Mouse (Mus musculus) C2C12 (cell line): ENCODE data around the gene Hdc. TPM values are rescaled to one million over a fixed set of nuclear protein-coding genes. Genes with fewer than 3 reads are reported as not detected.

ENCODE experiments used
- H3K27me3 ChIP-seq: one replicate; pipeline ENCODE4 v1.6.1; 2011; ENCODE audit not compliant: control insufficient read depth, insufficient read depth, insufficient read length
- H3K36me3 ChIP-seq: one replicate; pipeline ENCODE4 v1.6.1; 2011; ENCODE audit not compliant: control insufficient read depth, insufficient read depth
- H3K4me3 ChIP-seq: one replicate; pipeline ENCODE4 v1.5.1; 2011; ENCODE audit warnings: mild to moderate bottlenecking, control low read depth; ENCODE audit not compliant: poor library complexity, insufficient read depth, severe bottlenecking
- H3K79me2 ChIP-seq: one replicate; pipeline ENCODE4 v1.6.1; 2011; ENCODE audit not compliant: control insufficient read depth, insufficient read depth
- H3K79me3 ChIP-seq: one replicate; pipeline ENCODE4 v1.6.1; 2011; ENCODE audit warnings: low read depth, control low read depth
- H3ac ChIP-seq: one replicate; pipeline ENCODE3; 2011; ENCODE audit warnings: low read depth; ENCODE audit not compliant: control insufficient read depth, insufficient read length
- CEBPB ChIP-seq: IDR thresholded peaks from one replicate; pipeline ENCODE4 v1.6.1; 2011; ENCODE audit warnings: low read depth, mild to moderate bottlenecking, control low read depth, moderate library complexity
- CTCF ChIP-seq: IDR thresholded peaks from one replicate; pipeline ENCODE4 v1.5.1; 2011; ENCODE audit not compliant: control insufficient read depth, insufficient read depth, insufficient read length
- FOSL1 ChIP-seq: IDR thresholded peaks from one replicate; pipeline ENCODE4 v1.8.0; 2011; ENCODE audit warnings: mild to moderate bottlenecking, low read length; ENCODE audit not compliant: poor library complexity, insufficient read depth, severe bottlenecking
- MAX ChIP-seq: IDR thresholded peaks from one replicate; pipeline ENCODE4 v1.6.1; 2011; ENCODE audit warnings: mild to moderate bottlenecking, control low read depth
- MYOD1 ChIP-seq: IDR thresholded peaks from one replicate; pipeline ENCODE4 v1.6.1; 2011; ENCODE audit warnings: low read depth; ENCODE audit not compliant: control insufficient read depth, insufficient read length
- MYOG ChIP-seq: IDR thresholded peaks from one replicate; pipeline ENCODE4 v1.6.1; 2011; ENCODE audit not compliant: control insufficient read depth, insufficient read length; ENCODE audit errors: extremely low read depth
- USF1 ChIP-seq: IDR thresholded peaks from one replicate; pipeline ENCODE4 v1.6.1; 2011; ENCODE audit warnings: low read depth, mild to moderate bottlenecking, control low read depth, moderate library complexity
- polyA plus RNA-seq: library from polyadenylated mRNA; unstranded; fragments of >200 nt; fragmentation: generic; extraction: Trizol; gene quantifications from one replicate; pipeline ENCODE4 v1.2.1, GENCODE M21; 2012; ENCODE audit warnings: missing spikeins

Hdc gene
- polyA plus RNA-seq, 1 experiment = 0.13 TPM

DNA sequence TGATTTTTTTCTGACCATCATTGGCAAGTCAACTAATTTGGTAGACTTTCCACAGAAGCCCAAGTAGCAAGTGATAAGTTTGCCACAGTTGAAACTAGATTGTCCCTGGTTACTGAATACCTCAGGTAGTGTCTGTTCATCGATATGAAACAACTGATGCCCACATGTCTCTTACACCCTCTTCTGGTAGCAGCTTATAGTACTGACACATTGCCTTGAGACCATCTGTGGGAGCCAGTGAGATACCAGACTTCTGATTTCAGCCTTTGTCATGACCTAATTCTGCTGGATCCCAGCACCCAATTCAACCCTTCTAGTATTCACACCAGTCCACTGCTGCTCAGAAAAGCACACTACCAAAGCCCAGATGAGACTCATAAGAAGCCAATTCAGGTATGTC is 25.7 kb upstream of the Hdc start:
- H3K36me3 ChIP-seq = peaks cover 80% of the 10 kb centered on the region
- H3K79me3 ChIP-seq = no peaks in the 10 kb centered on the region
- H3K27me3 ChIP-seq = no peaks in the 10 kb centered on the region
- no peak for TF ChIP-seq CEBPB
- no peak for TF ChIP-seq FOSL1
- no peak for TF ChIP-seq USF1
- no peak for TF ChIP-seq CTCF
- TF ChIP-seq MAX = no peak
- no peak for TF ChIP-seq MYOG
- TF ChIP-seq MYOD1 = no peak
- H3K4me3 ChIP-seq = no peak overlapping the region
- H3K79me2 ChIP-seq = no peaks in the 10 kb centered on the region
- H3ac ChIP-seq = no peak overlapping the region

GRCm38 (mm10) chr2:126640298-126640697 is 21.2 kb upstream of the Hdc start:
- H3K27me3 ChIP-seq = no peaks in the 10 kb centered on the region
- no peaks in the 10 kb centered on the region for H3K79me3 ChIP-seq
- no peaks in the 10 kb centered on the region for H3K79me2 ChIP-seq
- no peak overlapping the region for H3ac ChIP-seq
- TF ChIP-seq MYOG (no peak), CTCF (no peak), MYOD1 (no peak), MAX (no peak), CEBPB (no peak)
- peaks cover 61% of the 10 kb centered on the region for H3K36me3 ChIP-seq
- no peak overlapping the region for H3K4me3 ChIP-seq

GRCm38 (mm10) chr2:126635939-126636823 is 17.1 kb upstream of the Hdc start:
- peaks cover 38% of the 10 kb centered on the region for H3K36me3 ChIP-seq

GRCm38 (mm10) chr2:126633165-126633564 is 14.1 kb upstream of the Hdc start:
- Histone ChIP-seq H3K4me3 (no peak overlapping the region), H3K79me2 (no peaks in the 10 kb centered on the region), H3ac (no peak overlapping the region), H3K79me3 (no peaks in the 10 kb centered on the region), H3K27me3 (no peaks in the 10 kb centered on the region), H3K36me3 (peaks cover 41% of the 10 kb centered on the region)
- TF ChIP-seq CEBPB (no peak), MYOG (no peak), USF1 (no peak), FOSL1 (no peak)

More at GRCm38 (mm10) chr2:126635939-126636823, 17.1 kb upstream of the Hdc start:
- Histone ChIP-seq H3K79me3 (no peaks in the 10 kb centered on the region), H3ac (no peak overlapping the region), H3K4me3 (no peak overlapping the region), H3K79me2 (no peaks in the 10 kb centered on the region), H3K27me3 (no peaks in the 10 kb centered on the region)
- TF ChIP-seq FOSL1 (no peak), CTCF (no peak)

DNA sequence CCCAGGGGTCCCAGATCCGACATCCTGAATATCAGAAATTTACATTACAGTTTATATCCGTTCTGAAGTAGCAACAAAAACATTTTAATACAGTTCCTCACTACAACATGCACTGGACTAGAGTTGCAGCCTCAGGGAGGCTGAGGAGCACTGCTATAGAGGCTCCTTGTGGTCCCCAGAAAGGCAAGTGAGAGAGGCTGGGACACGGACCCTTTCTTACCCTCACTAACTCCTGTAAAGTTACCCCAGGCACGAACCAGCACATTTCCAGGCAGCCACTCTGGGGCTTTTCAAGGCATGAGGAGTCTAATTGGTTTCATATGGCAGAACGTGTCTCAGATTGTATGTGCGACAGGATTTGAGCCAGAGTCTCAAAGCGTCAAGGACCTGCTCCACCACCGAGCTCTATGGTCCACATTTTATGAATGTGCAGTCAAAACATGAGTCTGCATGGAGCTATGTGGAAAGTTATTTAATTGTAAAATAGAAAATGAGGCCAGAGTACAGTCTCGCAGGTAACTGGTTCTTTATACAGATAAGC is 9.4 kb upstream of the Hdc start:
- TF ChIP-seq USF1 = no peak
- TF ChIP-seq MAX = no peak
- TF ChIP-seq MYOD1 = no peak
- no peak for TF ChIP-seq CEBPB
- TF ChIP-seq MYOG = no peak
- no peak for TF ChIP-seq CTCF
- no peak for TF ChIP-seq FOSL1
- no peaks in the 10 kb centered on the region for H3K79me3 ChIP-seq
- H3K27me3 ChIP-seq = no peaks in the 10 kb centered on the region

DNA sequence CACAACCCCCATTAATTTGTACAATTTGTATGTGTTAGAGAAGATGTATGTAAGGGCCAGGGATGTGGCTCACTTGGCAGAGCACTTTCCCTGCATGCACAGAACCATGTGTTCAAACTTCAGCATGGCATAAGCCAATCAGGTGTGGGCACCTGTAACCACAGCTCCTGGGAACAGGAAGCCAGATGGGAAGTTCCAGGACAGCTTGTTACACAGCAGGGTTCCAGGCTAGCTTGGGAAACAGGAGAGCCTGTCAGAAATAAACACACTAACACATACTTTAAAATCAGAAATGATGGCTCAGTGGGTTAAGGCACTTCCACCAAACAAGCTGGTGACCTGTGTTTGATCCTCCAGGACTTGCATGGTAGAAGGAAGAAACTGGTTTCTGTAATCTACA is 4.0 kb upstream of the Hdc start:
- Histone ChIP-seq H3K79me3 (no peaks in the 10 kb centered on the region), H3K36me3 (peaks cover 10% of the 10 kb centered on the region), H3ac (no peak overlapping the region), H3K79me2 (no peaks in the 10 kb centered on the region), H3K27me3 (no peaks in the 10 kb centered on the region), H3K4me3 (no peak overlapping the region)
- TF ChIP-seq MYOG (no peak), MYOD1 (no peak), CTCF (no peak), MAX (no peak), CEBPB (no peak), FOSL1 (no peak), USF1 (no peak)

More for the DNA sequence above, 9.4 kb upstream of the Hdc start:
- Histone ChIP-seq H3ac (no peak overlapping the region), H3K79me2 (no peaks in the 10 kb centered on the region), H3K4me3 (no peak overlapping the region), H3K36me3 (peaks cover 38% of the 10 kb centered on the region)
